Mouse (Mus musculus): ENCODE results near the gene Stab2. TPM values are rescaled to one million over a fixed set of nuclear protein-coding genes. Genes with fewer than 3 reads are reported as not detected.

Gene Stab2
- polyA plus RNA-seq, 1 experiment from 2014 or later = 85.0 TPM

DNA sequence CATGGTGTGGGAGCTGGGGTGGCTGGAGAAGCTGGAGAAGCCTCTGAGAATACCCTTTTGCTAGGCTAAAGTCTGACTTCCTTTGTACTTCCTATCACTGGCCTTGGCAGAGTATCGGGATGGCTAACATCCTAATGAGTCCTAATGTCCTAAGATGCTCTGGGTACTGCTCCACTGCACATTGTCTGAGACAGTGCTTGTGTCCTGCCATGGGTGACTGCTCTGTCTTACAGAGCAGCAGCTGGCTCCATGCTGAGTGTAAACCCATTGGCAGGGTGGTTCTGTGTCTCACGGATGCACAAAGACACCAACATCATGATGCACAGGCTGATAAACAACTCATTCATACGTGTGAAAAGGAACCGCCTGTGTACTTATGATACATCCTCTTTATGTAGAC is 158.7 kb downstream of the Stab2 start:
- Histone ChIP-seq H3K4me3 (ENCODE audit: inconsistent target) (no peak overlapping the region), H3K79me2 (ENCODE audit: inconsistent target) (no peaks in the 10 kb centered on the region), H3K36me3 (ENCODE audit: inconsistent target) (no peaks in the 10 kb centered on the region), H3K27ac (no peak overlapping the region)
- 94% methylated on average over 4 of the region's 4 CpGs for WGBS (ENCODE audit: missing documents)

DNA sequence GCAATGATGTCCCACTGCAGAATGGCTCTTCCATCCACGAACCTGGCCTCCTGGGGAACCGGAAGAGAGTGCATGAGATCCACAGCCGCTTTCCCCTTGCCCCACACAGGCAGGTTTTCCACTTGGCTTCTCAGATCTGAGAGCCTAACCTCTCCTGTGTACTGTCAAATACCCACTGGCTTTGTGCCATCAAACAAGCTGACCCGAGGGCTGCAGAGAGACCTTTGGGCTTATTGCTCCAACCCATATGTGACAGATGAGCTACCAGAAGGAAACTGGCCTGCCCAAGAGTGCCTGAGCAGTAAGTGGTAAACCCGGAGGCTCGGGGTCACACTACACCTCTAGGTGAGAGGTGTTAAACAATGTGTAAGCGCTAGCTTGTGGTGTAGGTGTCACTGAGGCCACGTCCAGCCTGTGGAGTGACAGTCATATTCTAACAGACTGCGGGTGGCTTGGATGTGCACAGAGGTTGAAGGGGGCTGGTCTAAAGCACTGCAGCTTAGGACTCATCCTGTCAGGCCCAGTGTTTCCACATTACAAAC is 160.8 kb downstream of the Stab2 start:
- H3K27ac ChIP-seq = no peak overlapping the region
- no peak overlapping the region for H3K4me3 ChIP-seq (ENCODE audit: inconsistent target)
- WGBS (ENCODE audit: missing documents) = 90% methylated on average over 9 of the region's 9 CpGs
- no peaks in the 10 kb centered on the region for H3K79me2 ChIP-seq (ENCODE audit: inconsistent target)
- no peaks in the 10 kb centered on the region for H3K36me3 ChIP-seq (ENCODE audit: inconsistent target)

DNA sequence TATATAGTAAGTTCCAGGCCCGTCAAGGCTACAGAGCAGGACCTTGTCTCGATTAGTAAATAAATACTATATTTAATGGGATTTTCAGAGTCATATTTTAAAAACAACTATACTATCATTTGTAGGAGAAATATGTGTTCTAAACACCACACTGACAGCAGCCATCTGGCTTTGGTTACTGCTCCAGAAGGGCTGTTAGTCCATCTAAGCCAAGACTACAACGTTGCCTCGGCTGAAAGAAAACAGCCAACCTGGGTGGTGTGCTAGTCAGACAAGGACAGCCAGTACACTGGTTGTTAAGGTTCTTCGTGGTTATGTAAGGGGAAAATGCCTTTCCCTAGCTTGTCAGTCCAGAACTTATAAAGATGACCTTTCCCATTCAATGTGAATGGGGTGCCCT is 165.2 kb downstream of the Stab2 start:
- Histone ChIP-seq H3K79me2 (ENCODE audit: inconsistent target) (no peaks in the 10 kb centered on the region), H3K36me3 (ENCODE audit: inconsistent target) (peaks cover 11% of the 10 kb centered on the region; the same call in 1 of the 2 replicates), H3K27ac (no peak overlapping the region), H3K4me3 (ENCODE audit: inconsistent target) (no peak overlapping the region)
- WGBS (ENCODE audit: missing documents) = 92% methylated on average over 5 of the region's 5 CpGs

DNA sequence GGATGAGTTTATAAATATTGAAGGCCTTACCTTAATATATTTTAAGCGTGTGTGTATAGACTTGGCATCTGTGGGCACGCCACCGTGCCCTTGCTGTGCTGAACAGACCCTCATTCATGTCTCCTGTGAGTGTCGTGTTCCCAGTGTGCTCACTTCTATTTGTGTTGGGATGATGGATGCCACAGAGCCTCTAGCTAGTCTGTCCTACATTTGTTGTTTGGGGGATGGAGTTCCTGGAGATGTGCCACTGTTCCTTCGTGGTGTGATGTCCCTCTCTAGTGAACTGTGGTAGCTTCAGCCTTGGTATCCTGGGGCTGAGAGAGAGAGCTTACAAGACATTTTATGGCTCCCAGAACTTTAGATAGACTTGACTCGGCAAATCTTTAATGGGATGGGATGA is 169.0 kb downstream of the Stab2 start:
- Histone ChIP-seq H3K27ac (no peak overlapping the region), H3K36me3 (ENCODE audit: inconsistent target) (peaks cover 38% of the 10 kb centered on the region; the same call in 1 of the 2 replicates), H3K4me3 (ENCODE audit: inconsistent target) (no peak overlapping the region), H3K79me2 (ENCODE audit: inconsistent target) (no peaks in the 10 kb centered on the region)
- 98% methylated on average over 6 of the region's 6 CpGs for WGBS (ENCODE audit: missing documents)

DNA sequence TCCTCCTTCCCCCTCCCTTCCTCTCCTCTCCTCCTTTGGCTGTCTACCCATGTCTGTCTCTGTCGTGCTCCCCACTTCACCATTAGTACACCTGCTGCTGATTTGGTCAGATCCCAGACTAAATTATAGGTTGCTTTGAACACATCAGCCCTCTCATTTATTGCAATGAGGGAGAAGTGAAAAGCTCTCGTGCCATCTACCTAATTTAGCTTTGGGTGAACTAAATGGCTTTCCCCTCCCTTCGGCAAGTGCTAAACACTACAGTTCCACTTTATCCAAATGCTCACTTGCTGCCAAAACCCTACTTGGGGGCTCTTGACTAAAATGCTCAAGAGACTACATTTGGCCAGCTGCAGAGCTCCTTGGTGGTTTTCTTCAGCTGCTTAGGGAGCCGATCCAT is 171.0 kb downstream of the Stab2 start:
- Histone ChIP-seq H3K79me2 (ENCODE audit: inconsistent target) (no peaks in the 10 kb centered on the region), H3K4me3 (ENCODE audit: inconsistent target) (no peak overlapping the region), H3K36me3 (ENCODE audit: inconsistent target) (peaks cover 54% of the 10 kb centered on the region; the same call in 1 of the 2 replicates), H3K27ac (no peak overlapping the region)
- WGBS (ENCODE audit: missing documents) = 94% methylated on average over 3 of the region's 4 CpGs

DNA sequence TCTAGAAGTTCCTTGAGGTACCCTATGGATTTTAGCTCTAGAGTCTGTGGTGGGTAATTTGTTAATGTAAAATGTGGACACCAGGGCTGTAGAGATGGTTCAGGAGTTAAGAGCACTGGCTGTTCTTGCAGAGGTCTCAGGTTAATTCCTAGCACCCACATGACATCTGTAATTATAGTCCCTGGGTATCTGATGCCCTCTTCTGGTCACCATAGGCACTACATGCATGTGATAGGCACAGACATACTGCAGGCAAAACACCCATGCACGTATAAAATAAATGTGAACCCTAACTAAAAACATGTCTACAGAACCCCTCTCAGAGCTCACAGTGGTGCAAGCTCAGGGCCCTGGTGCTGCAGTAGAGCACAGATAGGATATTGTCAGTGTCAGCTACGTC is 178.3 kb downstream of the Stab2 start:
- Histone ChIP-seq H3K4me3 (ENCODE audit: inconsistent target) (no peak overlapping the region), H3K36me3 (ENCODE audit: inconsistent target) (peaks cover 60% of the 10 kb centered on the region; the same call in 1 of the 2 replicates), H3K79me2 (ENCODE audit: inconsistent target) (no peaks in the 10 kb centered on the region), H3K27ac (no peak overlapping the region)
- WGBS (ENCODE audit: missing documents) = 88% methylated on average over 2 of the region's 2 CpGs

DNA sequence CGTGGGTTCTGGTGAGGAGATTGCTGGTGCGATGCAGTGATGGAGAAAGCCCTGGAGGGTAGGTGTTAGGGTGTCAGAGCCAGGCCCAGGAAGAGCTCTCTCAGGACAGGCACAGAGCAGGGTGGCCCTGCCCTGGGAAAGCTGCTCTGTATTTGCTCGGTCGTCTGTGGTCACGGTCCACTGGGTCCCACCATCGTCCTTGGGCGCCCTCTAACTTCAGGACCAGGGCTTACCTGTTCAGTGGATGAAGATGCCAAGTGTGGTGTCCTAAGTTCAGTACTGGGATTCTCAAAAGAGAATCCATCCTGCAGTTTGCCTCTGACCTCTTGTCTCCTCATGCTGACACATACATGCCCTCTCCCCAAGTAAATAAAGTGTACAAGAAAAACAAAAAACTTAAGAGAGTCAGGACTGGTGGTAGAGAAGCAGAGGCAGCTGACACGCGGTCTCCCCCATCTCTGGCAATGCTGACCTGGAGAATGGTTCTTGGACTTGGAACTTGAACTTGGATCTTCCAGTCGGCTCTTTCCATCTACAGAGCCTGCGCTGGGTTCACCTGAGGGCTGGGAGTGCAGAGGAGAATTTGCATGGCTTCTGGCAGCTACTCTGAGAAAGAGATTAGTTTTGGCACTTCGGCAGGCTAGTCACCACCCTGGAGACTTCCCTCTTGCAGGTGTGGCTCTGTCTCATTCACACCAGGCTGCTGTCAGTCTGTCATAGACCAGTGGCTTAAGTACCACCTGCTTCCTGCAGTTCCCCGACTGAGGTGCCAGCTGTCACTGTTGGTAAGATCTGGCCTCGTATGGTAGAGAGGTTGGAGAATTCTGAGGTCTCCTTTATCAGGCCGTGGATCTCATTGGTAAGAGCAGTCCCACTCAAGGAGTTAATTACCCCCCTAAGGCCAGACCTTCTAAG is 179.3 kb downstream of the Stab2 start:
- H3K79me2 ChIP-seq (ENCODE audit: inconsistent target) = no peaks in the 10 kb centered on the region
- H3K4me3 ChIP-seq (ENCODE audit: inconsistent target) = no peak overlapping the region
- H3K27ac ChIP-seq = no peak overlapping the region
- peaks cover 55% of the 10 kb centered on the region; the same call in 1 of the 2 replicates for H3K36me3 ChIP-seq (ENCODE audit: inconsistent target)
- WGBS (ENCODE audit: missing documents) = 86% methylated on average over 15 of the region's 15 CpGs

DNA sequence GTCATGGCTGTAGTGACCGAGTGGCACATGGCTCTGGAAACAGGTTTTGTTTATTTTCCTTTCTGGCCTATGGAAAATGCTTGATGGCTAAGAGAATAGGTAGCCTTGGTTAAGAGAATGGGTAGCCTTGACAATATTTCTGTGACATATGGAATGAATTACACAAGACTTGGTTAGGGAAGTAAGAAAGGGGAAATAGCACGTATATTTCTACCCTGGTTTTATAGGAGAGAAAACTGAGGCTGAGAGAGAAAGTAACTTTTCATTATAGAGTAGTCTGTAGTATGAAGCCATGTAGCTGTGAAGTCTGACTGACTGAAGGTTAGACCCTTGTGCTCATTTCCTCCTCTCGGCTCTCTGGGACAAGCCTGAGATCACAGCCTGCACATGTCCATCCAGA is 180.9 kb downstream of the Stab2 start:
- Histone ChIP-seq H3K36me3 (ENCODE audit: inconsistent target) (peaks cover 57% of the 10 kb centered on the region; the same call in 1 of the 2 replicates), H3K79me2 (ENCODE audit: inconsistent target) (no peaks in the 10 kb centered on the region), H3K4me3 (ENCODE audit: inconsistent target) (no peak overlapping the region), H3K27ac (no peak overlapping the region)
- 47% methylated on average over 3 of the region's 3 CpGs for WGBS (ENCODE audit: missing documents)

DNA sequence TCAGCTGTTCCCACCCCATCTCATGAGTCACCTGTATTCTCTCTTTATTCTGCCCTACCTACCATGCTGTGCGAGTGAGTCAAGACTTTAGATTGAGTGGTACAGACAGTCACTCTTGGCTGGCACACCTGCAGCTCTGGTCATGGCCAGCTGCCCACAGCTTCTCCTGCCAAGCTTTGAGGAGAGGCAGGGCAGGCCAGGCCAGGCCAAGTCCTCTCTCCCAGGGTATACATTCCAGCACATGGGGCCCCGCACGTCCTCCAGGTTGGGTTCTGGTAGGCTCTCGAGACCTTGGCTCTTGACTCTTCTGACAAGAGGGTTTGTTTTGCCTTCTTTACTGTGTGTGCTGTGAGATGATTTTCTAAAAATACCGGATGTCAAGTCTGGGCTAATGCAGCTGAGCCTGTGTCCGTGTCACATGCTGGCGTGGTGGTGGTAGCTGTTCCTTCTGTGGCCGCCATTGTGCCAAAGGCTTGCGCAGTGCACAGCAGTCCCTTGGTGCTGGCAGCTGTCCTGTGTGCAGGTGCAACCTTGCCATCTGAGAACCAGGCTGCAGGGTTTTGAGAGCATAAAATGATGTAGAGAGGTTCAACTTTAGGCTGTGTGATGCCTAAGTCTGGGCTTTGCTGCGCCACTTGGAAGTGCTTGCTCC is 181.8 kb downstream of the Stab2 start:
- Histone ChIP-seq H3K4me3 (ENCODE audit: inconsistent target) (no peak overlapping the region), H3K36me3 (ENCODE audit: inconsistent target) (peaks cover 57% of the 10 kb centered on the region), H3K27ac (no peak overlapping the region), H3K79me2 (ENCODE audit: inconsistent target) (no peaks in the 10 kb centered on the region)
- WGBS (ENCODE audit: missing documents) = over 99% methylated on average over 8 of the region's 10 CpGs

DNA sequence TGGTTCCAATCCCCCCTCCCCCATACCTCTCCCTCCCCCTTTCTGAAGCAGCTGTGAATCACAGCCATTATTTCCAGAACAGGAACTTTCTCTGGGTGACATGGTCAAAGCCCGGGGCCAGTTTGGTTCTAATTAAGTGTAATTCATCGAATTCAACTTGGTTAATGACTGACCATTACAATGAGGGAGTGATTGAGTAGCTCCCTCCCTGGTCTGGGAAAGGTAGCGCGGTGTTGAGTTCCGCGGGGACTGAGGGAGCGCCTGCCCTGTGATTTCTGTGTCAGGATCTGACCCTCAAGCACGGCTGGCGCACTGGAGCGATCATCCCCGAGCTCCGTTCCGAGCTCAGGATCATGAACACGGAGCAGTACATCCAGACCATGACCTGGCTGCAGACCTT is 183.0 kb downstream of the Stab2 start:
- no peaks in the 10 kb centered on the region for H3K79me2 ChIP-seq (ENCODE audit: inconsistent target)
- peaks cover 68% of the 10 kb centered on the region for H3K36me3 ChIP-seq (ENCODE audit: inconsistent target)
- H3K4me3 ChIP-seq (ENCODE audit: inconsistent target) = no peak overlapping the region
- WGBS (ENCODE audit: missing documents) = 97% methylated on average over 11 of the region's 14 CpGs
- H3K27ac ChIP-seq = no peak overlapping the region

DNA sequence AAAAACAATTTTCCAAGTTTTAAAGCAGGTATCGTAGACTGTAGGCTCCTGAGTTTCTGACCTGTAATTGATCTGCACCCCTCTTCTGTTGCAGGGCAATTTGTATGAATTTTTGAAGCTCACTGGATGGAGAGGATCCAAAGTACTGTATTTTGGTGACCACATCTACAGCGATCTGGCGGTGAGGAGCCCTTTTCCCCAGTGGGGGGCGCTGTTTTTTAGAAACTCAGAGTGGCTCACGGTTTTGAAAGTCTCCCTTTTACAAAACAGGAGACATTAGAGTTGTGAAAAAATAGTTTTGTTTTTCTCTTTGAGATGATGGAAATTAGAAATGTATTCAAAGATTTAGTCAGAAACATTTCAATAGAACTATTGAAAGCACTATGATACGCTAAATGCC is 183.7 kb downstream of the Stab2 start:
- H3K4me3 ChIP-seq (ENCODE audit: inconsistent target) = no peak overlapping the region
- no peaks in the 10 kb centered on the region for H3K79me2 ChIP-seq (ENCODE audit: inconsistent target)
- peaks cover 69% of the 10 kb centered on the region for H3K36me3 ChIP-seq (ENCODE audit: inconsistent target)
- 91% methylated on average over 6 of the region's 6 CpGs for WGBS (ENCODE audit: missing documents)
- no peak overlapping the region for H3K27ac ChIP-seq

DNA sequence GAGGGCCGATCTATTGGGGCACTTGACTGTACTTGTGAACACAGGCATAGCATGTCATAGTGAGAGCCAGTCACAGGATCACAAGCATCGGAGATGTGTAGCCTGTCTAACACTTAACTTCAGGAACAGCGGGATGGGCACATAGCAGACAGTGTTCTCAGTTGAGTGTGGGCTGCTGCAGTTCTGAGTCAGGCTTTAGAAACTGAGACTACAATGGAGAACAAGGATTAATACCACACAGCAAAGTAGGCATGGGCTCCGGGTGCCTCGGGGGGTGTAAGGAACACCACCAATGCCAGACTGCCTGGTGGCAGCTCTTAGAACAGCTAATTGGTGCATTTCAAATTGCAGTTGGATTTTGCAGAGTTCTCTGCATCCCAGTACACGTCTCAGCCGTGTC is 186.8 kb downstream of the Stab2 start:
- no peak overlapping the region for H3K27ac ChIP-seq
- peaks cover 60% of the 10 kb centered on the region for H3K36me3 ChIP-seq (ENCODE audit: inconsistent target)
- 96% methylated on average over 7 of the region's 7 CpGs for WGBS (ENCODE audit: missing documents)
- H3K79me2 ChIP-seq (ENCODE audit: inconsistent target) = no peaks in the 10 kb centered on the region
- H3K4me3 ChIP-seq (ENCODE audit: inconsistent target) = no peak overlapping the region

DNA sequence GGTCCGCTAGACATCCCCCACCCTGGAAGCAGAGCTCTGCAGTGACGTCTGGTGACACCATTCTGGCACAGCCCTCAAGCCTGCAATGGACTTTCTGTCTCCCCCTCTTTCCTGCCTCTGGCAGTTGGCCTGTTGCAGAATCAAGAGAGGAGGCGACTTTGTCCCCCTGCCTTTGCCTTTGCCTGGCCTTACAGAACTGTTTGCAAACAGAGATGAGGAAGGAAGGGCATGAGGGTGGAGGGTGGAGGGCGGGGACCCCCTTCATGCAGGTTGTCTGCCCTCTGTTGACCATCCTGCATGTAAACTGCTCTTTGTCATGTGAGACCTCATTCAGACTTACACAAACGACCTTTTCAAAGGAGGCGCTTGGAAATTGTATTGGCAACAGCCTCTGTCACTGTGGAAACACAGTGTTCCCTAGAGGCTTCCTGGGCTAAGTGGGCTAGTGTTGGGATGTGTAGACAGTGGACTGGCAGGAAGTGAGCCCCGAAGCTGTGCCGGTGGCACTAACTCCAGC is 188.1 kb downstream of the Stab2 start:
- H3K27ac ChIP-seq = no peak overlapping the region
- no peak overlapping the region for H3K4me3 ChIP-seq (ENCODE audit: inconsistent target)
- 53% methylated on average over 8 of the region's 8 CpGs for WGBS (ENCODE audit: missing documents)
- peaks cover 55% of the 10 kb centered on the region for H3K36me3 ChIP-seq (ENCODE audit: inconsistent target)
- no peaks in the 10 kb centered on the region for H3K79me2 ChIP-seq (ENCODE audit: inconsistent target)

DNA sequence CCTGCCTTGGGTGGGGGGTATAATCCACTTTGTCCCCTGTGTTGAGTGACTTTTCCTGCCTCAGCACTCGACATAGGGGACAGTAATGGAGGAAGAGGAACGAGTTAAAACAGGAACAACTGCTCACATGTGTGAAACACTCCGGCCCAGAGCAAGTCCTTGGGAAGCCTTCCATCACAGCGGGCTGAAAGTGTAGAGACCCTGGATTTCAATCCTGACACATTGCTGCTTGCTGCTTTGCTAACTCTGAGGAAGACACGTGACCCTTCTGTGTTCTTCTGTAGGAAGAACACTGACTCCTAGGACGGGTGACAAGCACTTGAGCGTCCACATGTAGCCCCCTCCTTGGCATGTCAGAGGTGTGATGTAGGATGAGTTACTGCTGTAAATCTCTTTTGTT is 192.7 kb downstream of the Stab2 start:
- Histone ChIP-seq H3K27ac (no peak overlapping the region), H3K79me2 (ENCODE audit: inconsistent target) (peaks cover 3% of the 10 kb centered on the region; the same call in 1 of the 2 replicates), H3K4me3 (ENCODE audit: inconsistent target) (no peak overlapping the region), H3K36me3 (ENCODE audit: inconsistent target) (peaks cover 34% of the 10 kb centered on the region)
- 70% methylated on average over 7 of the region's 7 CpGs for WGBS (ENCODE audit: missing documents)
